Mouse (Mus musculus) CD8-positive naive resting alpha-beta T cell, adult 2 months (primary cell): ENCODE results near the gene Anks6.
A peak's percentile ranks its signal among the peaks of the same experiment; 100 is the strongest.

Experiments
- DNase-seq, 2 experiments: peaks; one replicate each; pipeline ENCODE4 v3.0.0; 2022; ENCODE audit warnings: low read depth in 2 of 2, low spot score in 2 of 2

Anks6 gene

GRCm38 (mm10) chr4:47046974-47047373 lies 10.3 kb downstream of the Anks6 start:
- DNase-seq, result no peak

- DNase-seq, result no peak
These were observed 13.4 kb downstream of the Anks6 start for GRCm38 (mm10) chr4:47043866-47044265.

- no peak for DNase-seq
These were observed 17.6 kb downstream of the Anks6 start for GRCm38 (mm10) chr4:47039586-47039985.

- DNase-seq, result peak; percentile 61 to 69
These were observed 19.9 kb downstream of the Anks6 start for GRCm38 (mm10) chr4:47037321-47037657.

- no peak for DNase-seq
These were observed 20.5 kb downstream of the Anks6 start for GRCm38 (mm10) chr4:47036486-47037320.

- DNase-seq, result no peak
These were observed 21.7 kb downstream of the Anks6 start for GRCm38 (mm10) chr4:47035536-47035935.

GRCm38 (mm10) chr4:47032171-47032570 lies 25.1 kb downstream of the Anks6 start:
- no peak for DNase-seq

- no peak for DNase-seq
These were observed 28.4 kb downstream of the Anks6 start for GRCm38 (mm10) chr4:47028791-47029190.

- no peak for DNase-seq
These were observed 33.3 kb downstream of the Anks6 start for GRCm38 (mm10) chr4:47023949-47024348.

GRCm38 (mm10) chr4:47022804-47023603 lies 34.2 kb downstream of the Anks6 start:
- DNase-seq, result no peak

GRCm38 (mm10) chr4:47020563-47020962 lies 36.7 kb downstream of the Anks6 start:
- DNase-seq, result peak; percentile 69

GRCm38 (mm10) chr4:47015156-47015555 lies 42.1 kb downstream of the Anks6 start:
- no peak for DNase-seq

GRCm38 (mm10) chr4:47012476-47012875 lies 44.8 kb downstream of the Anks6 start:
- no peak for DNase-seq

- DNase-seq, result peak; percentile 21 to 59
These were observed 46.6 kb downstream of the Anks6 start for GRCm38 (mm10) chr4:47010400-47011231.

GRCm38 (mm10) chr4:47000626-47001395 lies 56.4 kb downstream of the Anks6 start:
- peak in 1 of 2 experiments; percentile 12 for DNase-seq

- DNase-seq, result no peak
These were observed 59.3 kb downstream of the Anks6 start for GRCm38 (mm10) chr4:46997969-46998368.

- no peak for DNase-seq
These were observed 64.3 kb downstream of the Anks6 start for GRCm38 (mm10) chr4:46992827-46993473.

- DNase-seq, result no peak
These were observed 65.3 kb downstream of the Anks6 start for GRCm38 (mm10) chr4:46991959-46992316.

GRCm38 (mm10) chr4:46991016-46991958 lies 65.9 kb downstream of the Anks6 start, which contains the start of gene Gabbr2:
Gene Gabbr2 (minus strand): TSS chr4:46991873.
- no peak for DNase-seq
